Mouse (Mus musculus) cortical plate, adult 2 months (tissue): ENCODE measurements around the gene Ski.

Experiments
- CTCF ChIP-seq: fragments of 200-500 bp; IDR thresholded peaks from 2 replicates; pipeline ENCODE4 v1.5.1; 2011; ENCODE audit warnings: mild to moderate bottlenecking, control low read depth, low read length; ENCODE audit not compliant: insufficient read depth; ENCODE audit errors: extremely low read depth
- POLR2A ChIP-seq: fragments of 200-500 bp; IDR thresholded peaks from 2 replicates; pipeline ENCODE4 v1.6.1; 2011; ENCODE audit warnings: mild to moderate bottlenecking, low read length, control low read depth; ENCODE audit not compliant: insufficient read depth; ENCODE audit errors: extremely low read depth

DNA sequence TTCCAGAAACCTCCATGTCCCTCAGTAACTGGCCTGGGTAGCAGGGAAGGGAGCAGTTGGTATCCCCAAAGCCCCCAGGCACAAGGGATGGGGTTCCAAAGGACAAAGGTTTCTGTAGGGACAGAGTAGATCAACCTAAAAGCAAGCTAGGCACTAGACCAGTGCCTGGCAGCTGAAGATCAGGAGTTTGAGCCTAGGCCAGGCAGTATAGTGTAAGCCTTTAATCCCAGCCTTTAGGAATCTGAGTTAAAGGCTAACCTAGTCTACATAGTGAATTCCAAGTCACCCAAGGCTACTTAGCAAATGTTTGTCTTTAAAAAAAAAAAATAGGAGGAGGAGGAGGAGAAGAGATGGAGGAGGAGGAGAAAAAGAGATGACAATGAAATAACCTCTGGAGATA lies 33.6 kb downstream of the Ski start:
- TF ChIP-seq CTCF, result no peak
- no peak for TF ChIP-seq POLR2A
